Comparison of ENCODE assay signal across 33 mouse cellular contexts in the genomic region with DNA sequence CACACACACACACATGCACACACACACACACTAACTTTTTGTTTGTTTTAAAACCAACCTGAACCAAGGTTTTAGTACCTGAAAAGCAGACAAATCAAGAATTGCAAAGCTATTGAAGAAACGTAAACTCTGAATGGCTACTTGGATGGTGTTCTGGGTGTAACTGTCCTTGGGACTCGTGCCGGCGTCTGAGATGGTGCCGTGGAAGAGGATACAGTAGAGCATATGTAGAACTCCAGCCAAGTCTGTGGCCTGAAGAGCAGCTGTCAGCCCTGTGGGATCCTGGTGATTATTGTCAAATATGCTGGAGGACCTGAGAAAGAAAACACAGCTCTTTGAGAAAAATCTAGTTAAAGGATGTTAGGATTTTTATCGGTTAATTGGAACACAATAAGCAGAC. TPM values are rescaled to one million over a fixed set of nuclear protein-coding genes. Genes with fewer than 3 reads are reported as not detected.
A peak's percentile ranks its signal among the peaks of the same experiment; 100 is the strongest.
DNase-seq lines count a peak whose midpoint lies in the region; ATAC-seq and TF ChIP-seq lines count a peak whose summit lies in the region.
"Had no signal": no experiment of that assay in that cellular context is flagged by ENCODE, and none has a peak within 500 bp of the region (broad histone marks: within the 10 kb centered on the region; RNA-seq: fewer than 3 reads in every experiment).

No protein-coding gene starts in this region.

- no peaks in the 10 kb centered on the region for H3K9me3 ChIP-seq in kidney, embryonic 16.5 days (ENCODE audit: low read length)
- H3K9me3 ChIP-seq: embryonic facial prominence, embryonic 10.5 days; embryonic facial prominence, embryonic 13.5 days; forebrain, embryonic 13.5 days; hindbrain, embryonic 10.5 days; hindbrain, embryonic 13.5 days; intestine, embryonic 15.5 days had no signal

- TF ChIP-seq POLR2A in cerebellum, adult 2 months (IDR thresholded peaks at IDR 0.05; ENCODE audit: borderline replicate concordance, insufficient read depth, low read length): no peak

- no peak overlapping the region for H3K27ac ChIP-seq in cerebellum, adult 2 months (ENCODE audit: insufficient read depth, low read length)
- no peak overlapping the region for H3K27ac ChIP-seq in kidney, embryonic 16.5 days (ENCODE audit: low read length)
- H3K27ac ChIP-seq: embryonic facial prominence, embryonic 10.5 days; embryonic facial prominence, embryonic 13.5 days; forebrain, embryonic 13.5 days; hindbrain, embryonic 10.5 days; hindbrain, embryonic 13.5 days; intestine, embryonic 15.5 days had no signal

- TF ChIP-seq CTCF in cerebellum, adult 2 months (IDR thresholded peaks at IDR 0.05; ENCODE audit: borderline replicate concordance, insufficient read depth, low read depth, low read length): no peak

- no peaks in the 10 kb centered on the region for H3K36me3 ChIP-seq in kidney, embryonic 16.5 days (ENCODE audit: insufficient read depth, low read length)
- H3K36me3 ChIP-seq: embryonic facial prominence, embryonic 10.5 days; embryonic facial prominence, embryonic 13.5 days; hindbrain, embryonic 10.5 days; intestine, embryonic 15.5 days had no signal

- no peak overlapping the region for H3K4me2 ChIP-seq in kidney, embryonic 16.5 days (replicated peaks; ENCODE audit: low read depth, low read length)
- H3K4me2 ChIP-seq: embryonic facial prominence, embryonic 13.5 days; forebrain, embryonic 13.5 days; heart, embryonic 11.5 days; hindbrain, embryonic 13.5 days; intestine, embryonic 15.5 days had no signal

- no peaks in the 10 kb centered on the region for H3K27me3 ChIP-seq in cerebellum, adult 2 months (ENCODE audit: control insufficient read depth, insufficient read depth, low read length)
- no peaks in the 10 kb centered on the region for H3K27me3 ChIP-seq in kidney, embryonic 16.5 days (ENCODE audit: insufficient read depth, low read length)
- H3K27me3 ChIP-seq: embryonic facial prominence, embryonic 13.5 days; forebrain, embryonic 13.5 days; hindbrain, embryonic 13.5 days; intestine, embryonic 15.5 days had no signal

- WGBS in cerebellum, adult 2 months: 17% methylated on average over 6 of the region's 6 CpGs
- 97% methylated on average over 6 of the region's 6 CpGs for WGBS in kidney, embryonic 16.5 days

- intact Hi-C loops in left cerebral cortex, postnatal 4 days (cut with DNase I): no loop called here
- intact Hi-C loops in left cerebral cortex, postnatal 14 days (cut with DNase I): no loop called here

- peak; percentile 13 to 46 for DNase-seq in cerebellum, adult 2 months
- peak; percentile 2 for DNase-seq in left cerebral cortex, postnatal 4 days
- no peak for DNase-seq in left cerebral cortex, postnatal 14 days (ENCODE audit: low spot score in 2 of 2)
- DNase-seq in cerebellum, postnatal 10 days: peak; percentile 36 to 43
- no peak for DNase-seq in urinary bladder, adult 18-20 months (ENCODE audit: low spot score in 2 of 2)
- DNase-seq: adrenal gland, adult 2 months; adrenal gland, postnatal 14 days; embryo, embryonic 11 days; gastrocnemius, postnatal 10 days; gastrocnemius, postnatal 36 days; heart, postnatal 36 days; kidney, adult 11 months; kidney, adult 8-10 months had no signal

- no peak overlapping the region for H3K4me3 ChIP-seq in cerebellum, adult 2 months (replicated peaks; ENCODE audit: insufficient read depth, low read depth, low read length)
- no peak overlapping the region for H3K4me3 ChIP-seq in kidney, embryonic 16.5 days (ENCODE audit: low read length)
- H3K4me3 ChIP-seq: embryonic facial prominence, embryonic 10.5 days; embryonic facial prominence, embryonic 13.5 days; erythroblast, embryonic 14.5 days; forebrain, embryonic 13.5 days; hindbrain, embryonic 10.5 days; hindbrain, embryonic 13.5 days; intestine, embryonic 15.5 days had no signal

- no peak overlapping the region for H3K9ac ChIP-seq in kidney, embryonic 16.5 days (replicated peaks; ENCODE audit: low read length)
- H3K9ac ChIP-seq: embryonic facial prominence, embryonic 13.5 days; forebrain, embryonic 13.5 days; hindbrain, embryonic 13.5 days; intestine, embryonic 15.5 days had no signal

- peaks cover 10% of the 10 kb centered on the region for H3K4me1 ChIP-seq in cerebellum, adult 2 months (ENCODE audit: control insufficient read depth, insufficient read depth, low read length)
- no peaks in the 10 kb centered on the region for H3K4me1 ChIP-seq in kidney, embryonic 16.5 days (ENCODE audit: insufficient read depth, low read length)

- no peak; the same call in 1 of the 2 replicates for ATAC-seq in cerebellum, adult (ENCODE audit: insufficient number of reproducible peaks, low FRiP score, low TSS enrichment)
- ATAC-seq in kidney, embryonic 16.5 days (ENCODE audit: low FRiP score, low TSS enrichment): no peak
- ATAC-seq: CD4-positive, CD25-positive, alpha-beta regulatory T cell, adult 4 months; forebrain, embryonic 13.5 days; forebrain, embryonic 16.5 days; hindbrain, embryonic 16.5 days; intestine, embryonic 15.5 days had no signal

RNA-seq across cellular contexts. Expression of gene Isl2, which starts 47.7 kb away (rescaled TPM):
- polyA plus RNA-seq in cerebellum, adult 2 months (2012; rRNA removed): 0.23 and 0.46 TPM in 2 replicates
- not detected for total RNA-seq in left cerebral cortex, postnatal 4 days (2021)
- total RNA-seq in left cerebral cortex, postnatal 14 days (2021): not detected
- not detected in 2 replicates for polyA plus RNA-seq in kidney, embryonic 16.5 days (2015; fragmentation: Nextera tagmentation; extraction: Ambion mirVana)
- total RNA-seq: adrenal gland, adult 2 months; adrenal gland, postnatal 14 days; adrenal gland, postnatal 4 days; gastrocnemius, adult 18-20 months; gastrocnemius, postnatal 10 days; gastrocnemius, postnatal 36 days; granulocyte monocyte progenitor cell, adult 5-6 weeks; heart, adult 8-10 months; MEL had no signal
- polyA plus RNA-seq: adrenal gland, adult 2 months; CD4-positive, CD25-positive, alpha-beta regulatory T cell, adult 4 months; cortical plate, adult 2 months; erythroblast, embryonic 14.5 days; forebrain, embryonic 13.5 days; heart, postnatal 0 days had no signal

Comparison
In these comparisons a context has a peak if more than half of its experiments do, and no peak if none do; other contexts are left out.
1. DNase-seq: peak in cerebellum, adult 2 months (2 of 2), left cerebral cortex, postnatal 4 days (single experiment) and cerebellum, postnatal 10 days (2 of 2); none in left cerebral cortex, postnatal 14 days (0 of 2) and urinary bladder, adult 18-20 months (0 of 2).